Mouse (Mus musculus) liver, embryonic 14.5 days (tissue): Measurements from ENCODE around the gene Cav1.

Experiments used
- CTCF ChIP-seq: IDR thresholded peaks from 2 replicates; pipeline ENCODE4 v1.5.1; 2016; ENCODE audit warnings: antibody characterized with exemption, low read depth, control low read depth
- EP300 ChIP-seq: IDR thresholded peaks from 2 replicates; pipeline ENCODE4 v1.6.1; 2016; ENCODE audit warnings: antibody characterized with exemption, low read depth

GRCm38 (mm10) chr6:17314241-17314640 is 8.1 kb downstream of the Cav1 start:
- TF ChIP-seq CTCF (no peak), EP300 (no peak)
